Mouse (Mus musculus): Measurements from ENCODE around the gene Nit2. TPM values are rescaled to one million over a fixed set of nuclear protein-coding genes. Genes with fewer than 3 reads are reported as not detected.
A peak's percentile ranks its signal among the peaks of the same experiment; 100 is the strongest.

Gene Nit2
- total and polyA plus RNA-seq, 2 experiments from 2014 or later: 40.3 to 54.1 TPM

DNA sequence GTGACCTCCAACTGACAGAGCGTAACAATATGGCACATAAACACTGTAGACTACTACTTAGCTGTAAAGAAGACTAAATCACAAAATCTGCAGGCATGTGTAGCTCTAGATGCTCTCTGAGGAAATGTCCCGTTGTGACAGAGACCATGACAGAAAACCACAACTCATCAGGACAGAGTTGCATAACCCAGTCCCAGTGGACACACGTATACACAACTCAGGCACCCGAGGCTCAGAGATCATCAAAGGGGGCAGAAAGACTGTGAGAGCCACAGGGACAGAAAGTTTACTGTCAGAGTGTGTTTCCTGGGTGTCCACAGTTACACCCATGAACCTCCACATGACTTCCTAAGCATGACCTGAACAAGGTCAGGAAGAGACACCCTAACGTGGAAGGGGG, 29.4 kb upstream of the Nit2 start:
- no peak overlapping the region for H3K9ac ChIP-seq (replicated peaks; ENCODE audit: low read depth, low read length)
- ATAC-seq (ENCODE audit: insufficient read depth, low read depth) (no peak), DNase-seq (ENCODE audit: low spot score) (no peak)
- H3K27me3 ChIP-seq (ENCODE audit: control insufficient read depth, insufficient read depth, low read length): no peaks in the 10 kb centered on the region
- 84% methylated on average over 5 of the region's 5 CpGs for WGBS
- 0 out of 2 replicates have a peak overlapping the region, but pooled peaks have one; percentile 31 for H3K27ac ChIP-seq (ENCODE audit: low read depth)
- no peaks in the 10 kb centered on the region for H3K9me3 ChIP-seq (replicated peaks; ENCODE audit: control insufficient read depth, low read length)
- H3K36me3 ChIP-seq (replicated peaks; ENCODE audit: control insufficient read depth, insufficient read depth, low read length): peaks cover 47% of the 10 kb centered on the region
- no peaks in the 10 kb centered on the region for H3K4me1 ChIP-seq (ENCODE audit: control insufficient read depth, insufficient read depth)
- H3K4me2 ChIP-seq (ENCODE audit: low read depth, low read length): no peak overlapping the region
- H3K4me3 ChIP-seq (ENCODE audit: low read depth, low read length): no peak overlapping the region
- TF ChIP-seq CTCF (IDR thresholded peaks at IDR 0.05; ENCODE audit: low read depth) (no peak), EP300 (IDR thresholded peaks at IDR 0.05; ENCODE audit: low read depth) (no peak)

DNA sequence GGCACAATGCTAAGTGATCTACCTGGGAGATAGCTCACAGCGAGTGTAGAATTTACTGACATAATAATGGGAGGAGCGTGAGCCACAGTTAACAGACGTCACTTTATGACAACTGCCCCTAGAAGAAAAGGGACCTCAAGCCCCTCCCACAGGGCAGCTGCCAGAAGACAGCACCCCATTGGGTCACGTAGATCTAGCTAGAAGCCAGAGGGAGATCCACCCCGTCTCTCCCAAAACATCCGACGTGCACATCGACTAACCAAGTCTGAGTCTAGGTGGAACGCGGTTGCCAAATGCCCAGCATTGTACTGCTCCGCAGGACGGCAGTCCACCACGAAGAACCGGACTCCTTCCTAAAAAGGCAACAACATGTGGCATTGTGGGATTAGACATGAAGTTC, 24.1 kb upstream of the Nit2 start:
- no peaks in the 10 kb centered on the region for H3K27me3 ChIP-seq (ENCODE audit: control insufficient read depth, insufficient read depth, low read length)
- WGBS: 92% methylated on average over 14 of the region's 14 CpGs
- H3K4me3 ChIP-seq (ENCODE audit: low read depth, low read length): no peak overlapping the region
- no peaks in the 10 kb centered on the region for H3K9me3 ChIP-seq (replicated peaks; ENCODE audit: control insufficient read depth, low read length)
- H3K4me2 ChIP-seq (ENCODE audit: low read depth, low read length): no peak overlapping the region
- no peak for ATAC-seq (ENCODE audit: insufficient read depth, low read depth)
- no peak for DNase-seq (ENCODE audit: low spot score)
- no peak overlapping the region for H3K27ac ChIP-seq (ENCODE audit: low read depth)
- no peak for TF ChIP-seq CTCF (IDR thresholded peaks at IDR 0.05; ENCODE audit: low read depth)
- no peak for TF ChIP-seq EP300 (IDR thresholded peaks at IDR 0.05; ENCODE audit: low read depth)
- H3K36me3 ChIP-seq (replicated peaks; ENCODE audit: control insufficient read depth, insufficient read depth, low read length): peaks cover 46% of the 10 kb centered on the region
- no peak overlapping the region for H3K9ac ChIP-seq (replicated peaks; ENCODE audit: low read depth, low read length)
- H3K4me1 ChIP-seq (ENCODE audit: control insufficient read depth, insufficient read depth): no peaks in the 10 kb centered on the region

DNA sequence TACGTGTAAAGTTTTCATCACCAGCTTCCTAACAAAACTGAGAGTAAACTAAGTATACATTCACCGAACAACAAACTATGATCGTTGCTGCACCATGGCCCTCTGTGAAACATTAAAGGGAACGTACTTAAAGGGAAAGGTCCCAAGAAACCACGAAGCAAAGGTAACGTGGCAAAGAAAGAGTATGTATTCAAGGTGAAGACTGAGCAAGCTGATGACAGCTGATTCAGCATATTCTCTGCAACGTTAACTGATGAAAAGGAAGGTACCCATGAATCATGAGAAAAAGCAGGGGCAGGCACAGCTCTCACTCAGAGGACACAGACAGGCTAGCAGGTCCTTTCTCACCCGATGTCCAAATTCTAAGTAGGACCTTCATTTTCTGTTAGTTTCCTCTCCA, 23.2 kb upstream of the Nit2 start:
- Histone ChIP-seq H3K4me3 (ENCODE audit: low read depth, low read length) (no peak overlapping the region), H3K36me3 (replicated peaks; ENCODE audit: control insufficient read depth, insufficient read depth, low read length) (peaks cover 52% of the 10 kb centered on the region), H3K27me3 (ENCODE audit: control insufficient read depth, insufficient read depth, low read length) (no peaks in the 10 kb centered on the region), H3K4me2 (ENCODE audit: low read depth, low read length) (no peak overlapping the region), H3K27ac (ENCODE audit: low read depth) (no peak overlapping the region), H3K4me1 (ENCODE audit: control insufficient read depth, insufficient read depth) (no peaks in the 10 kb centered on the region), H3K9ac (replicated peaks; ENCODE audit: low read depth, low read length) (no peak overlapping the region), H3K9me3 (replicated peaks; ENCODE audit: control insufficient read depth, low read length) (no peaks in the 10 kb centered on the region)
- ATAC-seq (ENCODE audit: insufficient read depth, low read depth) (no peak), DNase-seq (ENCODE audit: low spot score) (no peak)
- 77% methylated on average over 8 of the region's 8 CpGs for WGBS
- no peak for TF ChIP-seq EP300 (IDR thresholded peaks at IDR 0.05; ENCODE audit: low read depth)
- no peak for TF ChIP-seq CTCF (IDR thresholded peaks at IDR 0.05; ENCODE audit: low read depth)

DNA sequence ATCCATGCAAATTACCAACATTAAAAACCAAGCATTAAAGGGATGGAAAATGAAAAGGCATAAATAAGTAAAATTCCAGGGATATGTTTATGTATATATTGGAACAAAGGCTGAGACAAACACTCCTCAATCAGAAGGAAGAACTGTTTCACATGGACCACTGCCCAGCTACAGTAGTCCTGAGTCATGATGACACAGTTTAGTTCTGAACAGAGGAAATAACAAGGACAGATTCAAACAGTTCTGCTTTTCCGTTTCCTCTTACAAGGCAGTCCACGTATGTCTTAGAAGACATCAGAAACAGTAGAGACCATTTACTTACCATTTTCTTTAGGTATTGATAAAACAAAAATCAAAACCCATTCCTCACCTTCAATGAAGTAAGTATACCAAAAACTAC, 22.4 kb upstream of the Nit2 start:
- DNase-seq (ENCODE audit: low spot score): peak; percentile 55

DNA sequence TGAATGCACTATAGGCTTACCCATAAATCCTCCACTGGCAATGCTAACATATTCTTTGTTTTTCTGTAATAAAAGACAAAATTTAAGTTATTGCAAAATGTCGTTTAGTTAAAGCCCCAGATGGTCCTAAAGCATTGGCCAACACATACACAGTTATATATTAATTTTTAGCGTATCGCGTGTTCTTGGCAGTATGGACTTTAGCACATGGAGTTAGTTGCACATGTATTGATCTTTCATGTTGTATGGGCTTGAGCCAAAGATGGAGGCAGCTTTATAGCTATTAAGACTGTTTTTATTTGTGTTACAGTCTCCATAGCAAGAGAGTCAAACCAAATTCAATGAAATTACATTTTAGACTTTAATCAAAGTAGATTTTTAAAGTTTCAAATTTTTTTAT, 19.5 kb upstream of the Nit2 start:
- Histone ChIP-seq H3K9me3 (replicated peaks; ENCODE audit: control insufficient read depth, low read length) (no peaks in the 10 kb centered on the region), H3K27me3 (ENCODE audit: control insufficient read depth, insufficient read depth, low read length) (no peaks in the 10 kb centered on the region), H3K4me2 (ENCODE audit: low read depth, low read length) (no peak overlapping the region), H3K27ac (ENCODE audit: low read depth) (no peak overlapping the region), H3K4me1 (ENCODE audit: control insufficient read depth, insufficient read depth) (no peaks in the 10 kb centered on the region), H3K4me3 (ENCODE audit: low read depth, low read length) (no peak overlapping the region), H3K9ac (replicated peaks; ENCODE audit: low read depth, low read length) (no peak overlapping the region), H3K36me3 (replicated peaks; ENCODE audit: control insufficient read depth, insufficient read depth, low read length) (peaks cover 60% of the 10 kb centered on the region)
- 96% methylated on average over 4 of the region's 4 CpGs for WGBS
- no peak for TF ChIP-seq CTCF (IDR thresholded peaks at IDR 0.05; ENCODE audit: low read depth)
- TF ChIP-seq EP300 (IDR thresholded peaks at IDR 0.05; ENCODE audit: low read depth): no peak
- ATAC-seq (ENCODE audit: insufficient read depth, low read depth) (no peak), DNase-seq (ENCODE audit: low spot score) (no peak)

More for the DNA sequence above, 22.4 kb upstream of the Nit2 start:
- Histone ChIP-seq H3K4me1 (ENCODE audit: control insufficient read depth, insufficient read depth) (no peaks in the 10 kb centered on the region), H3K9me3 (replicated peaks; ENCODE audit: control insufficient read depth, low read length) (no peaks in the 10 kb centered on the region), H3K4me3 (ENCODE audit: low read depth, low read length) (no peak overlapping the region), H3K36me3 (replicated peaks; ENCODE audit: control insufficient read depth, insufficient read depth, low read length) (peaks cover 48% of the 10 kb centered on the region), H3K27me3 (ENCODE audit: control insufficient read depth, insufficient read depth, low read length) (no peaks in the 10 kb centered on the region), H3K9ac (replicated peaks; ENCODE audit: low read depth, low read length) (no peak overlapping the region), H3K27ac (ENCODE audit: low read depth) (no peak overlapping the region), H3K4me2 (ENCODE audit: low read depth, low read length) (no peak overlapping the region)
- no peak for ATAC-seq (ENCODE audit: insufficient read depth, low read depth)
- 71% methylated on average over 2 of the region's 2 CpGs for WGBS
- no peak for TF ChIP-seq EP300 (IDR thresholded peaks at IDR 0.05; ENCODE audit: low read depth)
- no peak for TF ChIP-seq CTCF (IDR thresholded peaks at IDR 0.05; ENCODE audit: low read depth)

DNA sequence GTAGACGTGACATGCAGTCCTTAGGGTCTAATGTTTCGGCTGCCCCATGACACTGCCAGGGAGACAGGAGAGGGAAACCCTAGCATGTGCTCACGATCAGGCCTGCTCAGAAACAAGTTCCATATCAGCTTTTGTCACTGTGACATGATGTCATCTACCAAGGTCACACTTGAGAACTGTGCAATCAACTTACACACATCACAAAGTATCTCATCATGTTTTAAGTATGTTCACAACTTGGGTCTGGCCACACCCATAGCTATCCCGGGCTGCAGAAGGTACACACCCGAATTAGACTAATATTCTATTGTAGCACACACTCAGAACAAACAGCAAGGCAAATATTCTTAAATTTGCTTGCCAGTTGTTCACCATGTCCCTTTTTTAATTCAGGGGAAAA, 14.9 kb upstream of the Nit2 start:
- Histone ChIP-seq H3K9ac (replicated peaks; ENCODE audit: low read depth, low read length) (no peak overlapping the region), H3K27me3 (ENCODE audit: control insufficient read depth, insufficient read depth, low read length) (no peaks in the 10 kb centered on the region), H3K9me3 (replicated peaks; ENCODE audit: control insufficient read depth, low read length) (no peaks in the 10 kb centered on the region), H3K27ac (ENCODE audit: low read depth) (no peak overlapping the region), H3K4me2 (ENCODE audit: low read depth, low read length) (no peak overlapping the region), H3K36me3 (replicated peaks; ENCODE audit: control insufficient read depth, insufficient read depth, low read length) (peaks cover 58% of the 10 kb centered on the region), H3K4me1 (ENCODE audit: control insufficient read depth, insufficient read depth) (no peaks in the 10 kb centered on the region), H3K4me3 (ENCODE audit: low read depth, low read length) (no peak overlapping the region)
- no peak for ATAC-seq (ENCODE audit: insufficient read depth, low read depth)
- WGBS: 68% methylated on average over 5 of the region's 5 CpGs
- TF ChIP-seq CTCF (IDR thresholded peaks at IDR 0.05; ENCODE audit: low read depth): no peak
- no peak for TF ChIP-seq EP300 (IDR thresholded peaks at IDR 0.05; ENCODE audit: low read depth)
- no peak for DNase-seq (ENCODE audit: low spot score)

All from heart, postnatal 0 days (tissue).